Mouse (Mus musculus) stomach, embryonic 16.5 days (tissue): ENCODE measurements around the gene Myh10. TPM values are rescaled to one million over a fixed set of nuclear protein-coding genes. Genes with fewer than 3 reads are reported as not detected.

ENCODE experiments used
- ATAC-seq: fragments of 200-750 bp; cut with Nextera tagmentation; 2 replicates; pipeline ENCODE4 v1.8.0; 2017; ENCODE audit warnings: moderate number of reproducible peaks, moderate TSS enrichment; ENCODE audit not compliant: insufficient read depth, low FRiP score
- H3K27ac ChIP-seq: fragments of 300-500 bp; sonication (generic); 2 replicates; pipeline ENCODE4 v1.5.1; 2014; ENCODE audit warnings: low read length
- H3K27me3 ChIP-seq: fragments of 300-500 bp; sonication (generic); 2 replicates; pipeline ENCODE4 v1.6.1; 2014; ENCODE audit warnings: low read length, control low read depth, mixed read lengths; ENCODE audit not compliant: control insufficient read depth, insufficient read depth
- H3K36me3 ChIP-seq: fragments of 300-500 bp; sonication (generic); 2 replicates; pipeline ENCODE4 v1.6.1; 2014; ENCODE audit warnings: low read length; ENCODE audit not compliant: control insufficient read depth, insufficient read depth
- H3K4me1 ChIP-seq: fragments of 300-500 bp; sonication (generic); 2 replicates; pipeline ENCODE4 v1.6.1; 2014; ENCODE audit warnings: low read length, control low read depth, mixed read lengths; ENCODE audit not compliant: control insufficient read depth, insufficient read depth
- H3K4me2 ChIP-seq: fragments of 300-500 bp; sonication (generic); 2 replicates; pipeline ENCODE4 v1.6.1; 2014; ENCODE audit warnings: low read depth, low read length, mixed read lengths
- H3K4me3 ChIP-seq: fragments of 300-500 bp; sonication (generic); replicated peaks from 2 replicates; pipeline ENCODE4 v1.5.1; 2014; ENCODE audit warnings: mild to moderate bottlenecking, low read length
- H3K9ac ChIP-seq: fragments of 300-500 bp; sonication (generic); 2 replicates; pipeline ENCODE4 v1.6.1; 2014; ENCODE audit warnings: low read length
- H3K9me3 ChIP-seq: fragments of 300-500 bp; sonication (generic); replicated peaks from 2 replicates; pipeline ENCODE4 v1.6.1; 2016; ENCODE audit warnings: low read length, control low read depth; ENCODE audit not compliant: control insufficient read depth
- WGBS: fragments of 180-500 bp; shearing (Covaris S2); extraction: QIAGEN DNeasy Blood & Tissue Kit; methylation state at CpG from one replicate; pipeline ENCODE4 v1.1.7; 2014; 5-methylcytosine and 5-hydroxymethylcytosine counted together
- polyA plus RNA-seq: library from polyadenylated mRNA; unstranded; fragments of >200 nt; fragmentation: Nextera tagmentation; extraction: Ambion mirVana; gene quantifications from 2 replicates; pipeline ENCODE4 v1.2.1, GENCODE M21; 2015

Gene Myh10
- polyA plus RNA-seq, 1 experiment from 2014 or later: 89.9 TPM

GRCm38 (mm10) chr11:68665331-68665730 lies 26.0 kb upstream of the Myh10 start:
- no peak for ATAC-seq
- Histone ChIP-seq H3K9me3 (peaks cover 11% of the 10 kb centered on the region), H3K27me3 (no peaks in the 10 kb centered on the region), H3K4me3 (no peak overlapping the region), H3K27ac (peak overlapping the region; percentile 55; the same call in 1 of the 2 replicates), H3K4me2 (no peak overlapping the region), H3K4me1 (0 out of 2 replicates have a peak, but pooled peaks cover 7% of the 10 kb centered on the region), H3K9ac (no peak overlapping the region), H3K36me3 (no peaks in the 10 kb centered on the region)
- WGBS: 62% methylated on average over 2 of the region's 2 CpGs

GRCm38 (mm10) chr11:68666210-68666609 lies 25.1 kb upstream of the Myh10 start:
- H3K4me2 ChIP-seq: no peak overlapping the region
- no peaks in the 10 kb centered on the region for H3K36me3 ChIP-seq
- H3K4me1 ChIP-seq: 0 out of 2 replicates have a peak, but pooled peaks cover 7% of the 10 kb centered on the region
- 19% methylated on average over 2 of the region's 2 CpGs for WGBS
- H3K9me3 ChIP-seq: peaks cover 11% of the 10 kb centered on the region
- no peak overlapping the region for H3K4me3 ChIP-seq
- H3K9ac ChIP-seq: no peak overlapping the region
- no peak for ATAC-seq
- no peak overlapping the region for H3K27ac ChIP-seq
- no peaks in the 10 kb centered on the region for H3K27me3 ChIP-seq

- WGBS: 64% methylated on average over 5 of the region's 5 CpGs
- H3K4me2 ChIP-seq: no peak overlapping the region
- no peaks in the 10 kb centered on the region for H3K36me3 ChIP-seq
- no peak overlapping the region for H3K9ac ChIP-seq
- H3K9me3 ChIP-seq: peaks cover 8% of the 10 kb centered on the region
- H3K27me3 ChIP-seq: no peaks in the 10 kb centered on the region
- ATAC-seq: no peak
- peaks cover 6% of the 10 kb centered on the region; the same call in 1 of the 2 replicates for H3K4me1 ChIP-seq
- no peak overlapping the region for H3K27ac ChIP-seq
- no peak overlapping the region for H3K4me3 ChIP-seq
Measured at GRCm38 (mm10) chr11:68672270-68672970, 18.9 kb upstream of the Myh10 start.

GRCm38 (mm10) chr11:68674071-68674470 lies 17.3 kb upstream of the Myh10 start:
- no peak overlapping the region for H3K4me2 ChIP-seq
- H3K27me3 ChIP-seq: no peaks in the 10 kb centered on the region
- 74% methylated on average over 3 of the region's 3 CpGs for WGBS

GRCm38 (mm10) chr11:68674643-68675042 lies 16.7 kb upstream of the Myh10 start:
- peaks cover 6% of the 10 kb centered on the region; the same call in 1 of the 2 replicates for H3K4me1 ChIP-seq
- H3K4me3 ChIP-seq: no peak overlapping the region
- H3K9me3 ChIP-seq: no peaks in the 10 kb centered on the region
- no peak overlapping the region for H3K9ac ChIP-seq
- no peak overlapping the region for H3K4me2 ChIP-seq
- H3K27ac ChIP-seq: peak overlapping the region; percentile 55; the same call in 1 of the 2 replicates
- H3K27me3 ChIP-seq: no peaks in the 10 kb centered on the region
- no peaks in the 10 kb centered on the region for H3K36me3 ChIP-seq
- 51% methylated on average over 3 of the region's 3 CpGs for WGBS
- no peak for ATAC-seq

More at GRCm38 (mm10) chr11:68674071-68674470, 17.3 kb upstream of the Myh10 start:
- Histone ChIP-seq H3K4me1 (peaks cover 6% of the 10 kb centered on the region; the same call in 1 of the 2 replicates), H3K4me3 (no peak overlapping the region), H3K9me3 (no peaks in the 10 kb centered on the region), H3K36me3 (no peaks in the 10 kb centered on the region), H3K9ac (no peak overlapping the region), H3K27ac (no peak overlapping the region)
- no peak for ATAC-seq

GRCm38 (mm10) chr11:68675274-68675673 lies 16.1 kb upstream of the Myh10 start:
- Histone ChIP-seq H3K4me2 (no peak overlapping the region), H3K4me3 (no peak overlapping the region), H3K9ac (no peak overlapping the region), H3K9me3 (no peaks in the 10 kb centered on the region), H3K27me3 (no peaks in the 10 kb centered on the region), H3K36me3 (no peaks in the 10 kb centered on the region), H3K4me1 (peaks cover 6% of the 10 kb centered on the region; the same call in 1 of the 2 replicates), H3K27ac (peak overlapping the region; percentile 55; the same call in 1 of the 2 replicates)
- ATAC-seq: no peak
- WGBS: 55% methylated on average over 3 of the region's 3 CpGs

GRCm38 (mm10) chr11:68681254-68681839 lies 10.0 kb upstream of the Myh10 start:
- H3K9ac ChIP-seq: no peak overlapping the region
- no peak overlapping the region for H3K4me3 ChIP-seq
- no peaks in the 10 kb centered on the region for H3K9me3 ChIP-seq
- no peak for ATAC-seq
- H3K27ac ChIP-seq: no peak overlapping the region
- H3K36me3 ChIP-seq: no peaks in the 10 kb centered on the region
- no peaks in the 10 kb centered on the region for H3K4me1 ChIP-seq
- no peak overlapping the region for H3K4me2 ChIP-seq
- WGBS: 68% methylated on average over 3 of the region's 3 CpGs
- no peaks in the 10 kb centered on the region for H3K27me3 ChIP-seq

- Histone ChIP-seq H3K27me3 (no peaks in the 10 kb centered on the region), H3K4me3 (no peak overlapping the region), H3K9ac (no peak overlapping the region), H3K36me3 (no peaks in the 10 kb centered on the region), H3K4me1 (no peaks in the 10 kb centered on the region), H3K27ac (no peak overlapping the region), H3K4me2 (no peak overlapping the region), H3K9me3 (no peaks in the 10 kb centered on the region)
- 82% methylated on average over 8 of the region's 8 CpGs for WGBS
- ATAC-seq: no peak; the same call in 1 of the 2 replicates
Measured at GRCm38 (mm10) chr11:68682136-68682806, 9.1 kb upstream of the Myh10 start.

- Histone ChIP-seq H3K27ac (no peak overlapping the region), H3K4me2 (no peak overlapping the region), H3K9ac (no peak overlapping the region), H3K27me3 (no peaks in the 10 kb centered on the region), H3K9me3 (no peaks in the 10 kb centered on the region), H3K36me3 (no peaks in the 10 kb centered on the region), H3K4me3 (no peak overlapping the region), H3K4me1 (peaks cover 3% of the 10 kb centered on the region; the same call in 1 of the 2 replicates)
- 83% methylated on average over 5 of the region's 5 CpGs for WGBS
- no peak for ATAC-seq
Measured at GRCm38 (mm10) chr11:68686001-68686400, 5.4 kb upstream of the Myh10 start.
